Mouse (Mus musculus): ENCODE measurements around the gene Ctso. TPM values are rescaled to one million over a fixed set of nuclear protein-coding genes. Genes with fewer than 3 reads are reported as not detected.

The Ctso gene
- total RNA-seq, 1 experiment, result 0.49 TPM

DNA sequence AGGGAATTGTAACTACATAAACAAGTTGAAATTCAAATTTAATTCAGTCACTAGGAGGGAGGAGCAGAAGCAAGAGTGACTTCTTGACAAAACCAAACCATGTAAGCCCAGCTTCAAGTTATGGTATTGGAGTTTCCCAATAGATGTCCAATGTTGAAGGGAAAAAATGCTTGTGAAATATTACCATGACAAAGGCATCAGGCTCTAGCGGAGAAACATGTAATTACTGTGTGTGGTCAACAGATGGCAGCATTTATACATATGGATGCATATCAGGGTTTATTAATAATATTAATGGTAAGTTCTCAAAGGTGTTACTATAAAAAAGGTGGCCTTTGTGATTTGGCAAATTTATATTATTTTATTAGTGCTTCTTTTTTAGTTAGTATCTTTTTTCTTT lies 63.6 kb downstream of the Ctso start:
- Histone ChIP-seq H3K9ac (ENCODE audit: insufficient read depth, low read depth, low read length, poor library complexity, severe bottlenecking) (no peak overlapping the region), H3K36me3 (ENCODE audit: control insufficient read depth, insufficient read depth, low read length, poor library complexity, severe bottlenecking) (no peaks in the 10 kb centered on the region), H3K4me1 (ENCODE audit: control insufficient read depth in 2 of 2, insufficient read depth in 2 of 2, low read length in 2 of 2, poor library complexity in 1 of 2) (no peaks in the 10 kb centered on the region), H3K27ac (ENCODE audit: insufficient read depth, low read depth, low read length, poor library complexity, severe bottlenecking) (no peak overlapping the region), H3K4me3 (ENCODE audit: insufficient read depth in 1 of 2, low read depth in 1 of 2, low read length in 2 of 2, poor library complexity in 1 of 2, severe bottlenecking in 1 of 2) (no peak overlapping the region), H3K9me3 (ENCODE audit: control insufficient read depth, insufficient read depth, low read depth, low read length) (no peaks in the 10 kb centered on the region)
- TF ChIP-seq ZC3H11A (IDR thresholded peaks at IDR 0.05; ENCODE audit: borderline replicate concordance, low read depth, low read length) (no peak), ZNF384 (IDR thresholded peaks at IDR 0.05; ENCODE audit: low read depth, low read length) (no peak), MAFK (IDR thresholded peaks at IDR 0.05; ENCODE audit: insufficient read depth, low read depth, low read length) (no peak), CHD2 (IDR thresholded peaks at IDR 0.05; ENCODE audit: low read depth, low read length) (no peak), HCFC1 (IDR thresholded peaks at IDR 0.05; ENCODE audit: borderline replicate concordance, insufficient read depth, low read length) (no peak)
- in situ Hi-C loops (cut with MboI; ENCODE audit: low sequenced_read_pairs in 2 of 2, unreplicated experiment in 2 of 2), result no loop called here
- DNase-seq (ENCODE audit: low read depth, low spot score), result no peak

Other genes starting within 250 kb of the Ctso start
- not detected in 2 replicates for gene Tdo2, start 43.6 kb downstream of the Ctso start, total RNA-seq (2012; rRNA removed)
- not detected in 2 replicates for gene Asic5, start 49.7 kb downstream of the Ctso start, total RNA-seq (2012; rRNA removed)
- 0.26 and 0.49 TPM in 2 replicates for gene Gucy1b1, start 142.1 kb downstream of the Ctso start, total RNA-seq (2012; rRNA removed)
- gene Gucy1a1, start 213.2 kb downstream of the Ctso start, total RNA-seq (2012; rRNA removed), result 0.04 TPM in 1 of 2 replicates, not detected in the other

Data from ES-E14 (cell line).